ENCODE assay signal across 7 mouse cellular contexts in genomic region chr11:107794103-107794493, GRCm38 (mm10). TPM values are rescaled to one million over a fixed set of nuclear protein-coding genes. Genes with fewer than 3 reads are reported as not detected.
DNase-seq lines count a peak whose midpoint lies in the region; ATAC-seq and TF ChIP-seq lines count a peak whose summit lies in the region.

No protein-coding gene starts in this region.

- TF ChIP-seq CTCF in liver, postnatal 0 days (IDR thresholded peaks at IDR 0.05; ENCODE audit: low read depth): no peak

- no peak overlapping the region for H3K27ac ChIP-seq in lung, embryonic 16.5 days (ENCODE audit: low read length)
- peak overlapping the region; percentile 42 for H3K27ac ChIP-seq in embryonic facial prominence, embryonic 12.5 days
- peak overlapping the region; percentile 98 for H3K27ac ChIP-seq in hindbrain, embryonic 13.5 days
- H3K27ac ChIP-seq in liver, postnatal 0 days (ENCODE audit: low read depth): no peak overlapping the region

- peak overlapping the region; percentile 63 for H3K4me3 ChIP-seq in lung, embryonic 16.5 days (ENCODE audit: low read length)
- H3K4me3 ChIP-seq in embryonic facial prominence, embryonic 12.5 days: peak overlapping the region; percentile 65
- peak overlapping the region; percentile 79 for H3K4me3 ChIP-seq in hindbrain, embryonic 13.5 days
- peak overlapping the region; percentile 26; the same call in 1 of the 2 replicates for H3K4me3 ChIP-seq in liver, postnatal 0 days (ENCODE audit: low read depth, low read length)

- peak overlapping the region; percentile 99 for H3K4me2 ChIP-seq in lung, embryonic 16.5 days (ENCODE audit: low read depth, low read length)
- H3K4me2 ChIP-seq in embryonic facial prominence, embryonic 12.5 days (replicated peaks): peak overlapping the region; percentile 95
- peak overlapping the region; percentile 68 for H3K4me2 ChIP-seq in hindbrain, embryonic 13.5 days
- H3K4me2 ChIP-seq in liver, postnatal 0 days (ENCODE audit: low read depth, low read length): peak overlapping the region; percentile 57

- peaks cover 57% of the 10 kb centered on the region for H3K27me3 ChIP-seq in lung, embryonic 16.5 days (ENCODE audit: control insufficient read depth, insufficient read depth, low read depth, low read length)
- H3K27me3 ChIP-seq in embryonic facial prominence, embryonic 12.5 days: peaks cover 61% of the 10 kb centered on the region
- H3K27me3 ChIP-seq in hindbrain, embryonic 13.5 days: 0 out of 2 replicates have a peak, but pooled peaks cover 3% of the 10 kb centered on the region
- H3K27me3 ChIP-seq in liver, postnatal 0 days (ENCODE audit: insufficient read depth, low read length): peaks cover 59% of the 10 kb centered on the region

- H3K4me1 ChIP-seq in lung, embryonic 16.5 days (replicated peaks; ENCODE audit: control insufficient read depth, insufficient read depth, low read length): peaks cover 24% of the 10 kb centered on the region
- H3K4me1 ChIP-seq in embryonic facial prominence, embryonic 12.5 days: peaks cover 29% of the 10 kb centered on the region
- peaks cover 75% of the 10 kb centered on the region for H3K4me1 ChIP-seq in hindbrain, embryonic 13.5 days (replicated peaks)
- H3K4me1 ChIP-seq in liver, postnatal 0 days (ENCODE audit: insufficient read depth): no peaks in the 10 kb centered on the region

- no peak for TF ChIP-seq EP300 in liver, postnatal 0 days (IDR thresholded peaks at IDR 0.05; ENCODE audit: low read depth)

- no peaks in the 10 kb centered on the region for H3K9me3 ChIP-seq in lung, embryonic 16.5 days (ENCODE audit: control insufficient read depth, low read length)
- H3K9me3 ChIP-seq in embryonic facial prominence, embryonic 12.5 days: no peaks in the 10 kb centered on the region
- H3K9me3 ChIP-seq in hindbrain, embryonic 13.5 days: no peaks in the 10 kb centered on the region
- no peaks in the 10 kb centered on the region for H3K9me3 ChIP-seq in liver, postnatal 0 days (ENCODE audit: low read length)

- WGBS in lung, embryonic 16.5 days: under 1% methylated on average over 37 of the region's 41 CpGs
- WGBS in embryonic facial prominence, embryonic 12.5 days: under 1% methylated on average over 35 of the region's 41 CpGs
- 0% methylated on average over 35 of the region's 41 CpGs for WGBS in hindbrain, embryonic 13.5 days
- 3% methylated on average over 30 of the region's 41 CpGs for WGBS in liver, postnatal 0 days (ENCODE audit: insufficient replicate concordance)

- DNase-seq in lung, postnatal 36 days: no peak
- DNase-seq in liver, postnatal 0 days: no peak
- DNase-seq in thymus, postnatal 25 days: peak; percentile 21
- DNase-seq in ovary, postnatal 10 days (ENCODE audit: low spot score): no peak

- H3K9ac ChIP-seq in lung, embryonic 16.5 days (ENCODE audit: low read length): peak overlapping the region; percentile 60
- H3K9ac ChIP-seq in embryonic facial prominence, embryonic 12.5 days: peak overlapping the region; percentile 61
- peak overlapping the region; percentile 93 for H3K9ac ChIP-seq in hindbrain, embryonic 13.5 days
- H3K9ac ChIP-seq in liver, postnatal 0 days (replicated peaks): no peak overlapping the region

- H3K36me3 ChIP-seq in lung, embryonic 16.5 days (ENCODE audit: control insufficient read depth, insufficient read depth, low read length): no peaks in the 10 kb centered on the region
- H3K36me3 ChIP-seq in embryonic facial prominence, embryonic 12.5 days: no peaks in the 10 kb centered on the region
- peaks cover 9% of the 10 kb centered on the region for H3K36me3 ChIP-seq in hindbrain, embryonic 13.5 days
- H3K36me3 ChIP-seq in liver, postnatal 0 days (replicated peaks; ENCODE audit: insufficient read depth, low read length): no peaks in the 10 kb centered on the region

- ATAC-seq in lung, embryonic 16.5 days (ENCODE audit: low read depth): peak; percentile 22
- peak; percentile 47; the same call in 1 of the 2 replicates for ATAC-seq in embryonic facial prominence, embryonic 12.5 days (ENCODE audit: insufficient number of reproducible peaks, insufficient read depth, low FRiP score, low TSS enrichment)
- ATAC-seq in hindbrain, embryonic 13.5 days (ENCODE audit: low FRiP score): peak; percentile 27; the same call in 1 of the 2 replicates
- ATAC-seq in liver, postnatal 0 days: no peak

RNA-seq across cellular contexts. Expression of gene Cacng4, which starts 0.3 kb away (rescaled TPM):
- 1.1 and 1.4 TPM in 2 replicates for polyA plus RNA-seq in lung, embryonic 16.5 days (2015; fragmentation: Nextera tagmentation; extraction: Ambion mirVana)
- 7.1 and 8.3 TPM in 2 replicates for polyA plus RNA-seq in embryonic facial prominence, embryonic 12.5 days (2016; fragmentation: Nextera tagmentation; extraction: Ambion mirVana)
- 50.0 TPM in 2 replicates for polyA plus RNA-seq in hindbrain, embryonic 13.5 days (2015; fragmentation: Nextera tagmentation; extraction: Ambion mirVana)
- polyA plus RNA-seq in liver, postnatal 0 days (2015; fragmentation: Nextera tagmentation; extraction: Ambion mirVana): not detected in 2 replicates

Comparison
In these comparisons a context has a peak if more than half of its experiments do, and no peak if none do; other contexts are left out.
1. H3K27ac ChIP-seq: peak in embryonic facial prominence, embryonic 12.5 days (single experiment) and hindbrain, embryonic 13.5 days (single experiment); none in lung, embryonic 16.5 days (single experiment) and liver, postnatal 0 days (single experiment).
2. H3K4me3 ChIP-seq: peak in every context shown above with its lines; median percentile 79 in hindbrain, embryonic 13.5 days; 65 in embryonic facial prominence, embryonic 12.5 days; 63 in lung, embryonic 16.5 days; 26 in liver, postnatal 0 days.
3. Peak in every context shown above with its lines, with median percentiles within 50 percentile points of each other: H3K4me2 ChIP-seq.